Mouse (Mus musculus): ENCODE measurements at regions not wholly inside any gene's neighbourhood (a gene's known extent, or its start where the extent isn't known, plus 50 kb on each side); places are given as distances from the start of the nearest gene placed in this dataset.

DNA sequence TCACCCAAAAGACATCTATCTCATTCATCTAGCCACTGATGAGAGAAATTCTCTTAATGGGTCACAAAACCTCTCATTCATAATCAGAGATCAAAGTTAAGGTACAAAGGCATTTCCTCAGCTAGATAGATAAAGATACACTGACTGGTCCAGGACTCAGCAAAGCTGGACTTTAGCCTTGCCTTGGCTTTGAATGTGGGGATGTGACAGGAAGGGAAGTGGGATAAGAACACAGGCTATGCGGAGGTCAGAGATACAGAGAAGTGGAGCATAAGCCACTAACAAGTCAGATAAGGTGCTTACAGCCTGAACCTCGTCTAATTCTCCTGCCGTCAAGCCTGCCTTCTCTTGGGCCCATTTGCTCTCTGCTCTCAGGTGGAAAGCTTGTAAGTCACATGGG lies 50.0 kb upstream of the Tsc22d2 start:
- no peaks in the 10 kb centered on the region for H3K27me3 ChIP-seq (ENCODE audit: control insufficient read depth, insufficient read depth, low read length)
- H3K4me3 ChIP-seq (replicated peaks; ENCODE audit: low read depth, low read length), result no peak overlapping the region
- WGBS, result 83% methylated on average over 3 of the region's 3 CpGs
- no peak for ATAC-seq (ENCODE audit: low FRiP score, low TSS enrichment)
- H3K36me3 ChIP-seq (ENCODE audit: control insufficient read depth, insufficient read depth, low read length), result no peaks in the 10 kb centered on the region
- DNase-seq, result no peak
- H3K4me1 ChIP-seq (ENCODE audit: control insufficient read depth, insufficient read depth, low read length), result no peaks in the 10 kb centered on the region
- no peak overlapping the region for H3K27ac ChIP-seq (replicated peaks; ENCODE audit: low read depth, low read length)
- H3K9ac ChIP-seq (replicated peaks; ENCODE audit: low read length), result no peak overlapping the region
- no peaks in the 10 kb centered on the region for H3K9me3 ChIP-seq (ENCODE audit: control insufficient read depth, low read length)
- no peak overlapping the region for H3K4me2 ChIP-seq (ENCODE audit: low read length)

Measured in midbrain, embryonic 14.5 days (tissue).